Mouse (Mus musculus): ENCODE data around the gene Fam120b.
A peak's percentile ranks its signal among the peaks of the same experiment; 100 is the strongest.

GRCm38 (mm10) chr17:15395997-15396675 is at the start of gene Fam120b:
- TF ChIP-seq HCFC1 (IDR thresholded peaks at IDR 0.05; ENCODE audit: low read depth, low read length) = peak; percentile 89
- TF ChIP-seq TAL1 (IDR thresholded peaks at IDR 0.05; ENCODE audit: low read length) = no peak
- no peak for TF ChIP-seq CHD2 (IDR thresholded peaks at IDR 0.05; ENCODE audit: low read length)
- TF ChIP-seq NELFE (IDR thresholded peaks at IDR 0.05; ENCODE audit: low read depth, low read length) = peak; percentile 78
- TF ChIP-seq MEF2A (IDR thresholded peaks at IDR 0.05; ENCODE audit: extremely low read depth, insufficient replicate concordance, low read depth, low read length, poor library complexity, severe bottlenecking) = no peak
- TF ChIP-seq CTCF (IDR thresholded peaks at IDR 0.05 in 2 of 3, conservative IDR thresholded peaks at IDR 0.05 in 1 of 3; ENCODE audit: control insufficient read depth in 1 of 3, insufficient read depth in 1 of 3, low read depth in 2 of 3, low read length in 3 of 3, poor library complexity in 1 of 3, severe bottlenecking in 1 of 3) = no peak
- TF ChIP-seq POLR2A (IDR thresholded peaks at IDR 0.05; ENCODE audit: control insufficient read depth in 1 of 2, insufficient read depth in 1 of 2, low read depth in 1 of 2, low read length in 2 of 2, poor library complexity in 1 of 2) = peak; percentile 62 to 82; a peak in 3 of 4 replicates
- no peak for TF ChIP-seq EP300 (IDR thresholded peaks at IDR 0.05; ENCODE audit: low read depth in 1 of 2, low read length in 2 of 2)
- TF ChIP-seq GATA1 (IDR thresholded peaks at IDR 0.05; ENCODE audit: low read depth, low read length) = no peak
- TF ChIP-seq E2F4 (IDR thresholded peaks at IDR 0.05; ENCODE audit: borderline replicate concordance, low read depth, low read length) = no peak
- no peak for TF ChIP-seq POLR2AphosphoS5 (IDR thresholded peaks at IDR 0.05; ENCODE audit: borderline replicate concordance, low read depth, low read length)
- TF ChIP-seq ZNF384 (IDR thresholded peaks at IDR 0.05; ENCODE audit: low read depth, low read length) = no peak
- TF ChIP-seq BHLHE40 (IDR thresholded peaks at IDR 0.05; ENCODE audit: borderline replicate concordance, low read depth, low read length) = no peak
- no peak for TF ChIP-seq CHD1 (IDR thresholded peaks at IDR 0.05; ENCODE audit: low read depth, low read length)

All from MEL (cell line).